Mouse (Mus musculus) left cerebral cortex, postnatal 10 days (tissue): Measurements from ENCODE around the gene Cd248. TPM values are rescaled to one million over a fixed set of nuclear protein-coding genes. Genes with fewer than 3 reads are reported as not detected.
A peak's percentile ranks its signal among the peaks of the same experiment; 100 is the strongest.

Source experiments
- DNase-seq, 2 experiments: peaks; one replicate each; pipeline ENCODE4 v3.0.0; 2021 to 2022; ENCODE audit warnings: low spot score in 2 of 2, mixed read lengths in 1 of 2; ENCODE audit errors: extremely low spot score in 1 of 2
- intact Hi-C: fragments of 180-260 bp; cut with DNase I; formaldehyde crosslinking; loops from one replicate; pipeline ENCODE4 v1.15.1; 2025
- total RNA-seq, 2 experiments: library from RNA; stranded (reverse); gene quantifications; 2 replicates each; pipeline ENCODE4 v1.2.3; 2021

The Cd248 gene
- total RNA-seq, 2 experiments from 2014 or later: 9.5 to 12.2 TPM

DNA sequence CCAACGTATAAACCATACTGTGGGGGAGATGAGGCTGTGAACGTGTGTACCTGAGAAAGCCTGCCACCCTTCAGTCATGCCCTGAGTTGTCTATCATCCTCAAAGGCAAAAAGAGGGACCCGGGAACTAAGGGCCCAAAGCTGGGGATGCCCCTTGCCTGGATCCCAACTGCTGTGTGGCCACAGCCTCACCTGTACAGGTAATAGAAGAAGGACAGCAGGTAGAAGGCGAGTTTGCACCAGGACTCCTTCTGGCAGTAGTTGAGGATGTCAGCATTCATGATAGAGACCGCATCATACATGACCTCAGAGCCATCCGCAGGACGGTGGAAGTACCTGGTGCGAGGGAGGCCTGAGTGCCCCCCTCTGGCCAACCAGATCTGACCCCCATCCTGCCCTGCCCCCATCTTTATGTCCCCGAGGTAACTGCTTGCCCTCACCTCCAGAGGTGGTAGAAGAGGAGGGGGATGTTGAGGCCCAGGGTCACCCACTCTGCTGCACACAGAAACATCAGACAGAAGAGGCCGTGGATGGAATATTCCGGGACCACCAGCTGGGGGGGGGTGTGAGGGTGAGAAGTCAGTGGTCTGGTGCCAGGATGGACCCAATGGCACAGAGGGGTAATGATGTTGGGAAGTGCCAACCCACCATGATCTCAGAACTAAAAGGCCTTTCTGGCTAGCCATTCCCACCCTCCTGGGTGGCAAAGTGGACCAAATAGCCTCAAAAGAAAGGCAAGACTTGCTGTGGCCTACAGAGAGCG is 25.8 kb downstream of the Cd248 start:
- intact Hi-C loops: loop anchor here (2.0 to 5.0 kb wide), 2 partner anchors 49 to 57 kb away; no protein-coding TSS in a partner anchor
- DNase-seq: peak in 1 of 2 experiments; percentile 44

DNA sequence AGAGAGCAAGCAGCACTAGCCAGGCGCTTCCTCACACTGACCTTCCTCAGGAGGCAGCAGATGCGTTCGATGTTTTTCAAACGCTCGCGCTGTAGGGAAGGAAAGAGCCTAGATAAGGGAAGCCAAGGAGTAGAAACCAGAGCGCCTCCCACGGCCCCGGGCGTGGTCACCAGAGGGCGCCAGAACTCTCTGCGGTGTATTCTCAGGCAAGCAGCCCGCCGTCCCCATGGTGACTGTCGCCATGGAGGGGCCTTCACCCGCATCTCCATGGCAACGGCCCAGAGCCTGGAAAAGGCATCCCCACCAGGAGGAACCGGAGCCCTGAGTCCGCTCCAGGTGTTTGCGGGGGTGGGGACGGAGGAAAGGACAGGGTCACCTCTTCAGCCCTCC is 26.4 kb downstream of the Cd248 start:
- intact Hi-C loops: loop anchor here (2.0 to 5.0 kb wide), 2 partner anchors 48 to 57 kb away; no protein-coding TSS in a partner anchor
- DNase-seq: peak; percentile 96 to 97

GRCm38 (mm10) chr19:5094746-5095417 is 27.0 kb downstream of the Cd248 start:
- intact Hi-C loops: loop anchor here (2.0 to 5.0 kb wide), 2 partner anchors 47 to 56 kb away; no protein-coding TSS in a partner anchor
- peak in 1 of 2 experiments; percentile 35 for DNase-seq

GRCm38 (mm10) chr19:5095887-5096474 is 28.1 kb downstream of the Cd248 start:
- DNase-seq: peak in 1 of 2 experiments; percentile 64
- intact Hi-C loops: loop anchor here (2.0 kb wide), 1 partner anchor 55 kb away; no protein-coding TSS in a partner anchor

DNA sequence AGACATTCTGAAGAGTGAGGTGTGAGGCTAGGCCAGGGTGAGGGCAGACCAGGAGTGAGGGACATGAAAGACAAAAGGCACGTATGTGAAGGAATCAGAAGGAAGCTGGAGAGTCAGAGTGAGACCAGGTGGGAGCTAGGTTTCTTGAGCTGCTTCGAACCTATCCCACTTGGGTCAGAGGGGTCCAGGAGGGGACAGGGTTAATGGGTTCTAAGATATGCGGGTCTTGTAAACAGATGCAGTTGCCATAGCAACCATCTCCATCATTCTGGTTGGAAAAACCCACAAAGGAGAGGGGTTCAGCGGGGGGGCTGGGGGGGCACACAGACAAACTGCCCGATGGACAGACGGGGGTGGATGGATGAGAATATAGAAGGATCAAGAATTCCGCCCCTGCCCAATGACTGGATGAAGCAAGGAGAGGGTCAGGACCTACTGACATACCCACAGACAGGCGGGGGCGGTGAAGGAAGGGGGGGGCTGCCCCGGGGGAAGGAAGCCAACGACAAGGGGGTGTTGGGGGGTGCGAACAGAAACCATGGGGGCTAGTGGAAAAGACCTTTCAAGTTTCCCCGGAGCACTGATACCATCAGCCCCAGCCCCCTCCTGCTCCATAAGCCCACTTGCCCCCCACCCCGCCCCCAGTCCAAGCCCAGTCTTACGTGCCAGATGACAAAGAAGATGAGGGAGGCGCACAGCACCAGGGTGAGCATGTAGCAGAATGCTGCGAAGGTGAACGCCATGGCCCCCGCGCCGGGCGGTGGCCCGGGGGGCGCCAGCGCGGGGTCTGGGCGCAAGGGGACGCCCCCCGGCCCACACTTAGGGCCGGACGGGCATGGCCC is 29.9 kb downstream of the Cd248 start:
- DNase-seq: peak in 1 of 2 experiments; percentile 39
- intact Hi-C loops: no loop called here

GRCm38 (mm10) chr19:5098363-5099143 is 30.7 kb downstream of the Cd248 start, which contains the start of gene Cnih2:
Gene Cnih2, minus strand, starts transcription at chr19:5098521.
- DNase-seq: peak in 1 of 2 experiments; percentile 86
- intact Hi-C loops: no loop called here

DNA sequence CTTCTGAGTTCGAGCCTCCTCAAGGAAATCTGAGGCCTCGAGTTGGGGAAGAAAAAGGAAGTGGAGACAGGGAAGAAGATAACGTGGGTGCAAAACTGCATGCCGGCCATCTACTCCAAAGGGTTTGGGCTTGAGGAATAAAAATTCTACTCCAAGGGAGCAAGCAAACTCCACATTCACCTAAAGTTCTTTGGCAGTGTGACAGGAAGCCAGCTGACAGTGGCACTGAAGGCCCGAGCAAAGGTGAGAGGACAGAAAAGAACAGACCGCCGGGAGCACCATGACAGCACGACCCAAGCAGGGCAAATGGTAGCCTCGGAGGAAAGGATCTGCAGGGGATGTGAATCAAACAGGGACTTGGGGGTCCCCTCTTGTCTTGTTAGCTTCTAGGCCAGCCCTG is 38.2 kb downstream of the Cd248 start:
- peak in 1 of 2 experiments; percentile 30 for DNase-seq
- intact Hi-C loops: no loop called here

GRCm38 (mm10) chr19:5106731-5107191 is 38.9 kb downstream of the Cd248 start, which contains the start of gene Rab1b:
Gene Rab1b, minus strand, starts transcription at chr19:5107072.
- peak; percentile 98 to 99 for DNase-seq

DNA sequence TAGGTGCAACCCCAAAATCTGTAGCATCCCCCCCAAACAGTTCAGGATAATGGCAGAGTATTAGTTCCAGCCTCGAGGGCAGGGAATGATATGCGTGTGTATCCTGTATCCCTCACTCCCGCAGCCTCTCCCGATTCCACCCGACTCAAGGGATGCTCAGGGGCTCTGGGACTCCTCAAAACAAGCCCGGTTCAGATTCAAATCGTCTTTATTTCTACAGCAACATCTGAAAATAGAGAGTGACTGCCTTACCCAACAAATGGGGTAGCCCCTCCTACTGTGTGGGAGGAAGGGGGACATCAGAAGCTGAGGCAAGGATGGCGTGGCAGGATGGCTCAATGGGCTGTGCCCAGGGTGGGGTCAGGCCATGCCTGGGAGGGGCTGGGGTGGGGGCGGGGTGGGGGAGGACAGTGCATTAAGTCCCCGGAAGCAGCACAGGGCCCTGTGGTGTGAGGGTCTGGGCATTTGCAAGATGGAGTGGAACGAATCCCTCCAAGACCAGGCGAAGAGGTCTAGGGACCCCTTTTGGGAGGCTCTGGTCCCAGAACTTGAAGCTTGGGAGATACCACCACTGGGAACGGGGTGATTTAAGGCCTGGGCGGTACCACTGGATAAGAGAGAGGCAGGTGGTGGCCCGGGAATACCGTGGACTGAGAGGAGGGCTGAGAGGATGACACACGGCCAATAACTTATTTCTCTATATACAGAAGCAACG is 39.8 kb downstream of the Cd248 start:
- intact Hi-C loops: no loop called here

More at GRCm38 (mm10) chr19:5106731-5107191, 38.9 kb downstream of the Cd248 start, which contains the start of gene Rab1b:
- intact Hi-C loops: no loop called here

GRCm38 (mm10) chr19:5108271-5108575 is 40.3 kb downstream of the Cd248 start:
- peak in 1 of 2 experiments; percentile 69 for DNase-seq
- intact Hi-C loops: no loop called here

More for the DNA sequence above, 39.8 kb downstream of the Cd248 start:
- DNase-seq: peak in 1 of 2 experiments; percentile 62

- no peak for DNase-seq
- intact Hi-C loops: no loop called here
Measured at GRCm38 (mm10) chr19:5108702-5109101, 40.8 kb downstream of the Cd248 start.

- intact Hi-C loops: no loop called here
- peak in 1 of 2 experiments; percentile 64 for DNase-seq
Measured at GRCm38 (mm10) chr19:5109659-5110453, 42.0 kb downstream of the Cd248 start.

DNA sequence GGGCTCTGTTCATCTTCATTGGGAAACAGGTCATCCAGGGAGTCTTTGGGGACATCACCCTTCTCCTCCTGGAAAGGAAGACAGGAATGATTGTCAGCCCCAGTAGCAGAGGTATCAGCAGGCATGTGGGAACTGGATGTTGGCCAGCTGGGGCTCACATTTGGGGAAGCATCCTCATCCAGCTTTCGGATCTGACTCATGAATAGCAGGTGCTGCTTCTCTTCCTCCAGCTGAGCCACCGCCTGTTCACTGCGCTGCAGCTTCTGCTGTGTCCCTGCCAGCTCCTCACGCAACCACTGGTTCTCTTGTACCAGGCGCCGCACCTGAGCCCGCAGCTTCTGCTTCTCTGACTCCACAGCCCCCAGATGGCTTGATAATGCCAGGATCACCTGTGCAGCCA is 45.9 kb downstream of the Cd248 start:
- no peak for DNase-seq
- intact Hi-C loops: no loop called here

GRCm38 (mm10) chr19:5117494-5118383 is 49.9 kb downstream of the Cd248 start:
- peak; percentile 82 to 95 for DNase-seq
- intact Hi-C loops: no loop called here

DNA sequence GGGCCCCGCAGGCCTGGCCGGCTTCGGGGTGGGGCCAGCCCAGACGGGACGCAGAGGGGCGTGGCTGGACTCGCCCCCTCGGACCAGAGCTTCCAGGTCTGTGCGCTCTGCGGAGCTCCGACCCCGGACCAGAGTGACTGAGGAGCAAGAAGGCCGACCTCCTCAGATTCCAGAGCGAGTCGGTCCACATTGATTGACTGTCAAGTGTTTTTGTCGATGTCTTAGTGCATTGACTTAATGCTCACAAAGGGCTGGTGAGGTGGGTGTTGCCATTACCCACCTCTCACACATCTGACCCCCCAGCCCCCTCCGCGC is 50.5 kb downstream of the Cd248 start, which contains the start of gene Klc2:
TSS of gene Klc2 (minus strand) at position 177 of the 315 bp plus-strand sequence.
- DNase-seq: no peak
- intact Hi-C loops: no loop called here
